Comparison of ENCODE assay signal across 9 mouse cellular contexts in the genomic region with DNA sequence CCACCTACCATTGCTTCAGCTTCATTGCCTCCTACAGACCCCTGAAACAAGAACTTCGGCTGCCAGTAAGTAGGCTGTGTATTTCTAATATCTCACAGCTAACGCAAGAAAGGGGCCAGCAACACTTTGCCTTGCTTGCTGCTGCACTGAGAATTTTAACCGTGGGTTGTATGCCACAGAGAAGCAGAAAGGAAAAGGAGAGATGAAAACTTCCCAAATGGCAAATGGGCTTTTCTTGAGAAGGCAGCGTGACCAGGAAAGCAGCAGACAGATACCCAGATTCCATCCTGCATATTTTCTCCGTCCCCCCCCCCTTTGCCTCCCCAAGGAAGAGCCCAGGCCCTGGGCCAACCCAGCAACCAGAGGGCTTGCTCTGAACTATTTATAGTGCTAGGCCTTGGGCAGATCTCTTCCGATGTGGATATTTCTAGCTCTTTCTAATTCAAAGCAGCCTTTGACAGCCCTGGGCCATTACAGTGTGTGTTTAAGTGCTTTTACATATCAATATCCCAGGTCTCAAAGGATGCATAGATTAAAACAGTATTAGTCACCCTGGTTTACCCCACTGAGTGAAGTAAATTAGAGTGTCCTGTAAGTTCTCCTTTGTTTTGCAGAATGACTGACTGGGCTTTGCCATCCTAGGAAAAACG.
DNase-seq lines count a peak whose midpoint lies in the region; ATAC-seq lines count a peak whose summit lies in the region.
"Had no signal": no experiment of that assay in that cellular context is flagged by ENCODE, and none has a peak within 500 bp of the region (broad histone marks: within the 10 kb centered on the region; RNA-seq: fewer than 3 reads in every experiment).

No protein-coding gene starts in this region.

- ATAC-seq in neural tube, embryonic 14.5 days (ENCODE audit: low read depth): peak; percentile 46; the same call in 1 of the 2 replicates
- no peak; the same call in 1 of the 2 replicates for ATAC-seq in heart, embryonic 15.5 days (replicated peaks; ENCODE audit: insufficient number of reproducible peaks, insufficient read depth, low FRiP score, low read depth)
- ATAC-seq in inflammation-experienced regulatory T-cells, adult 6 months: no peak

- no peak overlapping the region for H3K4me3 ChIP-seq in heart, embryonic 10.5 days
- no peak overlapping the region for H3K4me3 ChIP-seq in neural tube, embryonic 14.5 days (ENCODE audit: low read depth, low read length)
- no peak overlapping the region for H3K4me3 ChIP-seq in heart, embryonic 15.5 days

- no peak for DNase-seq in heart, embryonic 10.5 days (ENCODE audit: low spot score)
- DNase-seq in heart, postnatal 25 days (ENCODE audit: low spot score): no peak
- DNase-seq in neural tube, embryonic 10.5 days (ENCODE audit: extremely low spot score, low spot score): no peak
- DNase-seq in layer of hippocampus, postnatal 36 days: no peak

- intact Hi-C loops in heart, postnatal 25 days (cut with DNase I): no loop called here

- H3K9me3 ChIP-seq in heart, embryonic 10.5 days: no peaks in the 10 kb centered on the region
- no peaks in the 10 kb centered on the region for H3K9me3 ChIP-seq in neural tube, embryonic 14.5 days (ENCODE audit: control insufficient read depth, low read length)
- H3K9me3 ChIP-seq in heart, embryonic 15.5 days (replicated peaks): no peaks in the 10 kb centered on the region

- no peak overlapping the region for H3K4me2 ChIP-seq in neural tube, embryonic 14.5 days (ENCODE audit: low read depth, low read length)
- H3K4me2 ChIP-seq in heart, embryonic 15.5 days: no peak overlapping the region
- H3K4me2 ChIP-seq: liver, embryonic 11.5 days had no signal

- H3K27me3 ChIP-seq in heart, embryonic 10.5 days (ENCODE audit: insufficient read depth, poor library complexity, severe bottlenecking): no peaks in the 10 kb centered on the region
- no peaks in the 10 kb centered on the region for H3K27me3 ChIP-seq in neural tube, embryonic 14.5 days (ENCODE audit: control insufficient read depth, insufficient read depth, low read length)
- no peaks in the 10 kb centered on the region for H3K27me3 ChIP-seq in heart, embryonic 15.5 days

- H3K9ac ChIP-seq in neural tube, embryonic 14.5 days (replicated peaks; ENCODE audit: low read depth, low read length): no peak overlapping the region
- no peak overlapping the region for H3K9ac ChIP-seq in heart, embryonic 15.5 days

- peaks cover 18% of the 10 kb centered on the region for H3K4me1 ChIP-seq in heart, embryonic 10.5 days
- no peaks in the 10 kb centered on the region for H3K4me1 ChIP-seq in neural tube, embryonic 14.5 days (ENCODE audit: control insufficient read depth, insufficient read depth, low read length)
- H3K4me1 ChIP-seq in heart, embryonic 15.5 days (replicated peaks): peaks cover 19% of the 10 kb centered on the region

- WGBS in heart, embryonic 10.5 days: 49% methylated on average over 7 of the region's 7 CpGs
- 43% methylated on average over 7 of the region's 7 CpGs for WGBS in neural tube, embryonic 14.5 days
- 31% methylated on average over 7 of the region's 7 CpGs for WGBS in heart, embryonic 15.5 days

- peak overlapping the region; percentile 56; the same call in 1 of the 2 replicates for H3K27ac ChIP-seq in heart, embryonic 10.5 days
- no peak overlapping the region for H3K27ac ChIP-seq in neural tube, embryonic 14.5 days (ENCODE audit: low read depth, low read length)
- H3K27ac ChIP-seq in heart, embryonic 15.5 days: peak overlapping the region; percentile 24

- H3K36me3 ChIP-seq in heart, embryonic 10.5 days: no peaks in the 10 kb centered on the region
- no peaks in the 10 kb centered on the region for H3K36me3 ChIP-seq in neural tube, embryonic 14.5 days (ENCODE audit: control insufficient read depth, insufficient read depth, low read length)
- no peaks in the 10 kb centered on the region for H3K36me3 ChIP-seq in heart, embryonic 15.5 days
- H3K36me3 ChIP-seq: G1E had no signal
